Mouse (Mus musculus) myocyte (in vitro differentiated cells): Measurements from ENCODE around the gene S1pr5. TPM values are rescaled to one million over a fixed set of nuclear protein-coding genes. Genes with fewer than 3 reads are reported as not detected.

Experiments
- H3K27me3 ChIP-seq: one replicate; pipeline ENCODE4 v1.6.1; 2011; ENCODE audit not compliant: control insufficient read depth, insufficient read depth, insufficient read length
- H3K36me3 ChIP-seq: one replicate; pipeline ENCODE4 v1.6.1; 2011; ENCODE audit not compliant: control insufficient read depth, insufficient read depth
- H3K4me2 ChIP-seq: one replicate; pipeline ENCODE4 v1.6.1; 2011; ENCODE audit warnings: low read depth, control low read depth
- H3K4me3 ChIP-seq: one replicate; pipeline ENCODE4 v1.5.1; 2011; ENCODE audit warnings: mild to moderate bottlenecking, control low read depth, moderate library complexity
- H3K79me2 ChIP-seq: one replicate; pipeline ENCODE4 v1.6.1; 2011; ENCODE audit not compliant: control insufficient read depth, insufficient read depth
- H3ac ChIP-seq: one replicate; pipeline ENCODE4 v1.6.1; 2011; ENCODE audit not compliant: control insufficient read depth, insufficient read length
- CEBPB ChIP-seq: IDR thresholded peaks from 2 replicates; pipeline ENCODE4 v1.6.1; 2011; ENCODE audit warnings: mild to moderate bottlenecking, moderate library complexity; ENCODE audit not compliant: poor library complexity, insufficient read depth, severe bottlenecking
- E2F4 ChIP-seq: IDR thresholded peaks from one replicate; pipeline ENCODE4 v1.6.1; 2011; ENCODE audit warnings: mild to moderate bottlenecking, control low read depth, moderate library complexity; ENCODE audit not compliant: insufficient read depth
- MAX ChIP-seq: IDR thresholded peaks from one replicate; pipeline ENCODE4 v1.6.1; 2011; ENCODE audit warnings: low read depth, mild to moderate bottlenecking, control low read depth
- MYOD1 ChIP-seq, 3 experiments: IDR thresholded peaks; one replicate each; pipeline ENCODE4 v1.6.1; 2011; ENCODE audit warnings: control low read depth in 2 of 3, low read depth in 2 of 3, mild to moderate bottlenecking in 2 of 3, moderate library complexity in 1 of 3; ENCODE audit not compliant: insufficient read length in 2 of 3, control insufficient read depth in 1 of 3
- MYOG ChIP-seq, 3 experiments: IDR thresholded peaks; one replicate each; pipeline ENCODE4 v1.6.1; 2011; ENCODE audit warnings: control low read depth in 2 of 3, low read depth in 2 of 3, mild to moderate bottlenecking in 2 of 3; ENCODE audit not compliant: insufficient read length in 2 of 3, control insufficient read depth in 1 of 3, insufficient read depth in 1 of 3
- POLR2A ChIP-seq: IDR thresholded peaks from one replicate; pipeline ENCODE4 v1.6.1; 2011; ENCODE audit warnings: low read depth, mild to moderate bottlenecking, control low read depth, moderate library complexity; ENCODE audit not compliant: insufficient read length
- POLR2AphosphoS2 ChIP-seq: IDR thresholded peaks from one replicate; pipeline ENCODE4 v1.6.1; 2011; ENCODE audit warnings: low read depth, control low read depth; ENCODE audit not compliant: insufficient read length
- REST ChIP-seq: IDR thresholded peaks from one replicate; pipeline ENCODE4 v1.6.1; 2011; ENCODE audit warnings: mild to moderate bottlenecking, control low read depth, moderate library complexity; ENCODE audit not compliant: insufficient read depth, insufficient read length
- SRF ChIP-seq: IDR thresholded peaks from one replicate; pipeline ENCODE4 v1.6.1; 2011; ENCODE audit warnings: low read depth; ENCODE audit not compliant: control insufficient read depth, insufficient read length
- TCF12 ChIP-seq: IDR thresholded peaks from one replicate; pipeline ENCODE4 v1.6.1; 2011; ENCODE audit warnings: mild to moderate bottlenecking, control low read depth; ENCODE audit not compliant: poor library complexity, insufficient read depth, severe bottlenecking
- TCF3 ChIP-seq: IDR thresholded peaks from one replicate; pipeline ENCODE4 v1.6.1; 2011; ENCODE audit warnings: low read depth, control low read depth; ENCODE audit not compliant: insufficient read length
- USF1 ChIP-seq: IDR thresholded peaks from one replicate; pipeline ENCODE4 v1.6.1; 2011; ENCODE audit warnings: low read depth, mild to moderate bottlenecking, control low read depth, moderate library complexity
- polyA plus RNA-seq: library from polyadenylated mRNA; unstranded; fragments of >200 nt; fragmentation: generic; extraction: Trizol; gene quantifications from one replicate; pipeline ENCODE4 v1.2.1, GENCODE M21; 2012; ENCODE audit warnings: missing spikeins

Gene S1pr5
- polyA plus RNA-seq, 1 experiment = 0.22 TPM

- peaks cover 23% of the 10 kb centered on the region for H3K79me2 ChIP-seq
- H3ac ChIP-seq = no peak overlapping the region
- no peak overlapping the region for H3K4me2 ChIP-seq
- no peak overlapping the region for H3K4me3 ChIP-seq
- no peaks in the 10 kb centered on the region for H3K36me3 ChIP-seq
- H3K27me3 ChIP-seq = no peaks in the 10 kb centered on the region
- no peak for TF ChIP-seq MYOD1 (IDR thresholded peaks at IDR 0.05; ENCODE audit: control insufficient read depth in 1 of 3, insufficient read length in 2 of 3, low read depth in 2 of 3)
- no peak for TF ChIP-seq TCF3
- TF ChIP-seq REST = no peak
- TF ChIP-seq TCF12 = no peak
- TF ChIP-seq MYOG (IDR thresholded peaks at IDR 0.05; ENCODE audit: control insufficient read depth in 1 of 3, insufficient read depth in 1 of 3, insufficient read length in 2 of 3, low read depth in 2 of 3) = no peak
- no peak for TF ChIP-seq POLR2AphosphoS2
- TF ChIP-seq E2F4 = no peak
- no peak for TF ChIP-seq POLR2A
- TF ChIP-seq MAX = no peak
- no peak for TF ChIP-seq CEBPB
These were observed 12.9 kb downstream of the S1pr5 start for GRCm38 (mm10) chr9:21235341-21235740.

DNA sequence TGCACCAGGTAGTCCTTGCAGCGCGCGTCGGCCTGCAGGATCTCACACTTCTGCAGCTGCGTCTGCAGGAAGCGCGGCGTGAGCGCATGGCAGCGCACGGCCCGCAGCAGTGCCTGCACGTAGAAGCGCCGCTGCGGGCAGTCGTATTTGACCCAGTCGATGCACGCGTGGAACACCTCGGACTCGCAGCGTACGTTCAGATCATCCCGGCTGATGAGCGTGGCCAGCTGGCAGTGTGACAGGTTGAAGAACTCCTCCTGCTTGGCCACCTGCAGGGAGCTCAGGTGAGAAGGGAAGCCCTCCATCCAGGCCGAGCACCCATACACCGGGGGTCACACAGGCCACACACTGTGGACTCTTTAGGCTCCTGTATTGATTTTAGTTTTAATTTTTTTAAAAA is 14.4 kb downstream of the S1pr5 start:
- Histone ChIP-seq H3K79me2 (peaks cover 23% of the 10 kb centered on the region), H3K27me3 (no peaks in the 10 kb centered on the region), H3K4me3 (no peak overlapping the region), H3K4me2 (no peak overlapping the region), H3ac (no peak overlapping the region), H3K36me3 (no peaks in the 10 kb centered on the region)
- no peak for TF ChIP-seq TCF12
- no peak for TF ChIP-seq SRF

DNA sequence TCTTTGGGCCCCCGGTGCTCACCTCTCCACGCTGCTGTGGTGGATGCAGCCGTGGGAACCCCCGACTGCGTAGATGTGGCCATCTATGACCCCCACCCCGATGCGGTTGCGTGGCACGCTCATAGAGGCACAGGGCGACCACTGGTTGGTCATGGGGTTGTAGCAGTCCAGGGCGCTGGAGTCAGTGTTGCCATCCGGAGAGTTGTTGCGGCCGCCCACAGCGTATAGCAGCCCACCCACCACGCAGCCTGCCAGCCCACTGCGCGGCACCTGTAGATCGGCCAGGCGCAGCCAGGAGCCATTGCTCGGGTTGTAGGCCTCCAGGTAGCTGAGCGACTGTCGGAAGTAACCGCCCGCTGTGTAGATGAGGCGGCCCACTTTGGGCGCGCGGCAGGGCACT is 14.9 kb downstream of the S1pr5 start:
- no peak overlapping the region for H3K4me3 ChIP-seq
- peaks cover 23% of the 10 kb centered on the region for H3K79me2 ChIP-seq
- H3ac ChIP-seq = no peak overlapping the region
- TF ChIP-seq SRF (no peak), TCF12 (no peak), MYOD1 (IDR thresholded peaks at IDR 0.05; ENCODE audit: control insufficient read depth in 1 of 3, insufficient read length in 2 of 3, low read depth in 2 of 3) (no peak), POLR2A (no peak), MYOG (IDR thresholded peaks at IDR 0.05; ENCODE audit: control insufficient read depth in 1 of 3, insufficient read depth in 1 of 3, insufficient read length in 2 of 3, low read depth in 2 of 3) (no peak), USF1 (no peak), TCF3 (no peak), CEBPB (no peak), REST (no peak), MAX (no peak), E2F4 (no peak), POLR2AphosphoS2 (no peak)
- no peaks in the 10 kb centered on the region for H3K36me3 ChIP-seq
- no peak overlapping the region for H3K4me2 ChIP-seq
- H3K27me3 ChIP-seq = no peaks in the 10 kb centered on the region

DNA sequence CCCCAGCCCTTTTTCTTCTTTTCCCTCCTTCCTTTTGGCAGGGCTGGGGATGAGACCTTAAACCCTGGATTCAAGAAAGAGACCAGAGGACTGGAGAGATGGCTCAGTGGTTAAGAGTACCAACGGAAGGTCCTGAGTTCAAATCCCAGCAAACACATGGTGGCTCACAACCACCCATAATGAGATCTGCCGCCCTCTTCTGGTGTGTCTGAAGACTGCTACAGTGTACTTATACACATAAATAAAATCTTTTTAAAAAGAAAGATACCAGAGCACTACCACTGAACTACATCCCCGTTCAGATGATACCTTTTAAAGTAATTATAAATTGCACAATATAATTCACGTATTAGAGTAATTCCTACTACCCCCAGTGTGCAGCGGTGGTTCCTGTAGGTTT is 15.4 kb downstream of the S1pr5 start:
- TF ChIP-seq POLR2A (no peak), TCF12 (no peak), REST (no peak), MYOG (IDR thresholded peaks at IDR 0.05; ENCODE audit: control insufficient read depth in 1 of 3, insufficient read depth in 1 of 3, insufficient read length in 2 of 3, low read depth in 2 of 3) (no peak)
- Histone ChIP-seq H3K4me2 (no peak overlapping the region), H3K4me3 (no peak overlapping the region), H3K79me2 (peaks cover 19% of the 10 kb centered on the region), H3K27me3 (no peaks in the 10 kb centered on the region), H3ac (no peak overlapping the region), H3K36me3 (no peaks in the 10 kb centered on the region)

- TF ChIP-seq TCF3 = no peak
- no peak for TF ChIP-seq REST
- peak; percentile 39 for TF ChIP-seq POLR2AphosphoS2
- no peak overlapping the region for H3K4me2 ChIP-seq
These were observed 16.7 kb downstream of the S1pr5 start for GRCm38 (mm10) chr9:21231551-21231950.

DNA sequence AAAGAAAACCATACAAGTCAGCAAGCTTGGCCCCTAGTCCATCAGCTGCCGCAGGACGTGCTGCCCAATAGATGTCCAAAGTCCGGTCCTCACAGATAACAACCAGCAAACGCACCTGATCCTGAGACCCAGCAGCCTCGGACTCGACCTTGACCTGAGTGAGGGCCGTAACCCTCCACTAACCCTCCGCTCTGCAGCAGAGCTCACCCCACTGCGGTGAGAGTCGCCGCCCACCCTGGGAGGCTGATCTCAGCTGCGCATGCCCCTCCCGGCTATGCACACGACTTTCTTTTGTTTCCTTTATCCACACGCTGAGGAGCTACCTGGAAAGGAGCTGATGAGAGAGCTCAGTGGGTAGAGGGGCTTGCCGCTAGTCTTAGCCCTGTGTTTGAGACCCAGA is 20.9 kb downstream of the S1pr5 start:
- Histone ChIP-seq H3K4me2 (no peak overlapping the region), H3K36me3 (no peaks in the 10 kb centered on the region), H3K4me3 (no peak overlapping the region), H3K27me3 (no peaks in the 10 kb centered on the region), H3K79me2 (no peaks in the 10 kb centered on the region), H3ac (no peak overlapping the region)
- TF ChIP-seq MAX = no peak
- no peak for TF ChIP-seq MYOD1 (IDR thresholded peaks at IDR 0.05; ENCODE audit: control insufficient read depth in 1 of 3, insufficient read length in 2 of 3, low read depth in 2 of 3)
- no peak for TF ChIP-seq CEBPB

More at GRCm38 (mm10) chr9:21231551-21231950, 16.7 kb downstream of the S1pr5 start:
- Histone ChIP-seq H3ac (no peak overlapping the region), H3K36me3 (no peaks in the 10 kb centered on the region), H3K79me2 (peaks cover 9% of the 10 kb centered on the region), H3K27me3 (no peaks in the 10 kb centered on the region), H3K4me3 (no peak overlapping the region)
